Mouse (Mus musculus): ENCODE measurements at regions not wholly inside any gene's neighbourhood (a gene's known extent, or its start where the extent isn't known, plus 50 kb on each side); places are given as distances from the start of the nearest gene placed in this dataset.

GRCm38 (mm10) chr4:62777436-62777835, 187.9 kb upstream of the Zfp618 start:
- WGBS = 85% methylated on average over 7 of the region's 7 CpGs
- Histone ChIP-seq H3K9me3 (ENCODE audit: control insufficient read depth, low read length) (no peaks in the 10 kb centered on the region), H3K9ac (ENCODE audit: low read length) (no peak overlapping the region), H3K36me3 (ENCODE audit: control insufficient read depth, insufficient read depth, low read length) (no peaks in the 10 kb centered on the region), H3K27ac (ENCODE audit: low read depth, low read length) (no peak overlapping the region), H3K4me3 (ENCODE audit: low read depth, low read length) (no peak overlapping the region), H3K27me3 (ENCODE audit: control insufficient read depth, insufficient read depth, low read length) (no peaks in the 10 kb centered on the region), H3K4me1 (ENCODE audit: control insufficient read depth, insufficient read depth, low read length) (no peaks in the 10 kb centered on the region), H3K4me2 (no peak overlapping the region)
- ATAC-seq (ENCODE audit: low FRiP score) = no peak
- no peak for DNase-seq (ENCODE audit: low spot score, missing footprints)

- no peak overlapping the region for H3K4me3 ChIP-seq (ENCODE audit: low read depth, low read length)
- no peaks in the 10 kb centered on the region for H3K9me3 ChIP-seq (ENCODE audit: control insufficient read depth, low read length)
- no peak for ATAC-seq (ENCODE audit: low FRiP score)
- H3K9ac ChIP-seq (ENCODE audit: low read length) = no peak overlapping the region
- H3K4me1 ChIP-seq (ENCODE audit: control insufficient read depth, insufficient read depth, low read length) = no peaks in the 10 kb centered on the region
- WGBS = 88% methylated on average over 5 of the region's 5 CpGs
- H3K27ac ChIP-seq (ENCODE audit: low read depth, low read length) = no peak overlapping the region
- no peaks in the 10 kb centered on the region for H3K36me3 ChIP-seq (ENCODE audit: control insufficient read depth, insufficient read depth, low read length)
- DNase-seq (ENCODE audit: low spot score, missing footprints) = no peak
- H3K4me2 ChIP-seq = no peak overlapping the region
- H3K27me3 ChIP-seq (ENCODE audit: control insufficient read depth, insufficient read depth, low read length) = no peaks in the 10 kb centered on the region
These were observed 186.8 kb upstream of the Zfp618 start for GRCm38 (mm10) chr4:62778621-62779020.

- 2% methylated on average over 15 of the region's 15 CpGs for WGBS
- H3K27me3 ChIP-seq (ENCODE audit: control insufficient read depth, insufficient read depth, low read length) = no peaks in the 10 kb centered on the region
- peak overlapping the region; percentile 55 for H3K4me2 ChIP-seq
- H3K9ac ChIP-seq (ENCODE audit: low read length) = no peak overlapping the region
- H3K27ac ChIP-seq (ENCODE audit: low read depth, low read length) = no peak overlapping the region
- DNase-seq (ENCODE audit: low spot score, missing footprints) (peak; percentile 99), ATAC-seq (ENCODE audit: low FRiP score) (peak; percentile 94)
- no peaks in the 10 kb centered on the region for H3K36me3 ChIP-seq (ENCODE audit: control insufficient read depth, insufficient read depth, low read length)
- peak overlapping the region; percentile 32 for H3K4me3 ChIP-seq (ENCODE audit: low read depth, low read length)
- no peaks in the 10 kb centered on the region for H3K9me3 ChIP-seq (ENCODE audit: control insufficient read depth, low read length)
- no peaks in the 10 kb centered on the region for H3K4me1 ChIP-seq (ENCODE audit: control insufficient read depth, insufficient read depth, low read length)
These were observed 185.0 kb upstream of the Zfp618 start for GRCm38 (mm10) chr4:62780409-62780808.

- Histone ChIP-seq H3K9me3 (ENCODE audit: control insufficient read depth, low read length) (no peaks in the 10 kb centered on the region), H3K4me2 (peak overlapping the region; percentile 55), H3K4me3 (ENCODE audit: low read depth, low read length) (peak overlapping the region; percentile 32), H3K9ac (ENCODE audit: low read length) (no peak overlapping the region), H3K27ac (ENCODE audit: low read depth, low read length) (no peak overlapping the region), H3K36me3 (ENCODE audit: control insufficient read depth, insufficient read depth, low read length) (no peaks in the 10 kb centered on the region), H3K27me3 (ENCODE audit: control insufficient read depth, insufficient read depth, low read length) (no peaks in the 10 kb centered on the region), H3K4me1 (ENCODE audit: control insufficient read depth, insufficient read depth, low read length) (no peaks in the 10 kb centered on the region)
- 54% methylated on average over 11 of the region's 11 CpGs for WGBS
- DNase-seq (ENCODE audit: low spot score, missing footprints) = peak; percentile 88
- peak; percentile 55 for ATAC-seq (ENCODE audit: low FRiP score)
These were observed 184.5 kb upstream of the Zfp618 start for GRCm38 (mm10) chr4:62780837-62781236.

GRCm38 (mm10) chr4:62781309-62781800, 184.0 kb upstream of the Zfp618 start:
- peak; percentile 84 for DNase-seq (ENCODE audit: low spot score, missing footprints)
- no peaks in the 10 kb centered on the region for H3K9me3 ChIP-seq (ENCODE audit: control insufficient read depth, low read length)
- no peaks in the 10 kb centered on the region for H3K27me3 ChIP-seq (ENCODE audit: control insufficient read depth, insufficient read depth, low read length)
- H3K36me3 ChIP-seq (ENCODE audit: control insufficient read depth, insufficient read depth, low read length) = no peaks in the 10 kb centered on the region
- H3K4me3 ChIP-seq (ENCODE audit: low read depth, low read length) = no peak overlapping the region
- no peak overlapping the region for H3K27ac ChIP-seq (ENCODE audit: low read depth, low read length)
- no peak overlapping the region for H3K4me2 ChIP-seq
- no peak for ATAC-seq (ENCODE audit: low FRiP score)
- H3K4me1 ChIP-seq (ENCODE audit: control insufficient read depth, insufficient read depth, low read length) = no peaks in the 10 kb centered on the region
- H3K9ac ChIP-seq (ENCODE audit: low read length) = no peak overlapping the region
- WGBS = 18% methylated on average over 8 of the region's 8 CpGs

- H3K4me3 ChIP-seq (ENCODE audit: low read depth, low read length) = no peak overlapping the region
- H3K4me2 ChIP-seq = no peak overlapping the region
- no peak for ATAC-seq (ENCODE audit: low FRiP score)
- no peaks in the 10 kb centered on the region for H3K9me3 ChIP-seq (ENCODE audit: control insufficient read depth, low read length)
- H3K27ac ChIP-seq (ENCODE audit: low read depth, low read length) = no peak overlapping the region
- no peaks in the 10 kb centered on the region for H3K36me3 ChIP-seq (ENCODE audit: control insufficient read depth, insufficient read depth, low read length)
- H3K4me1 ChIP-seq (ENCODE audit: control insufficient read depth, insufficient read depth, low read length) = no peaks in the 10 kb centered on the region
- no peaks in the 10 kb centered on the region for H3K27me3 ChIP-seq (ENCODE audit: control insufficient read depth, insufficient read depth, low read length)
- WGBS = 96% methylated on average over 7 of the region's 7 CpGs
- peak; percentile 14 for DNase-seq (ENCODE audit: low spot score, missing footprints)
- H3K9ac ChIP-seq (ENCODE audit: low read length) = no peak overlapping the region
These were observed 179.7 kb upstream of the Zfp618 start for GRCm38 (mm10) chr4:62785711-62786110.

GRCm38 (mm10) chr4:62789696-62790095, 175.7 kb upstream of the Zfp618 start:
- Histone ChIP-seq H3K27ac (ENCODE audit: low read depth, low read length) (no peak overlapping the region), H3K4me1 (ENCODE audit: control insufficient read depth, insufficient read depth, low read length) (no peaks in the 10 kb centered on the region), H3K4me3 (ENCODE audit: low read depth, low read length) (no peak overlapping the region), H3K9ac (ENCODE audit: low read length) (no peak overlapping the region), H3K27me3 (ENCODE audit: control insufficient read depth, insufficient read depth, low read length) (no peaks in the 10 kb centered on the region), H3K4me2 (no peak overlapping the region), H3K36me3 (ENCODE audit: control insufficient read depth, insufficient read depth, low read length) (no peaks in the 10 kb centered on the region), H3K9me3 (ENCODE audit: control insufficient read depth, low read length) (no peaks in the 10 kb centered on the region)
- DNase-seq (ENCODE audit: low spot score, missing footprints) (no peak), ATAC-seq (ENCODE audit: low FRiP score) (no peak)
- WGBS = 57% methylated on average over 4 of the region's 4 CpGs

- H3K27ac ChIP-seq (ENCODE audit: low read depth, low read length) = no peak overlapping the region
- H3K4me3 ChIP-seq (ENCODE audit: low read depth, low read length) = no peak overlapping the region
- H3K9ac ChIP-seq (ENCODE audit: low read length) = no peak overlapping the region
- no peak for ATAC-seq (ENCODE audit: low FRiP score)
- WGBS = 66% methylated on average over 5 of the region's 5 CpGs
- no peaks in the 10 kb centered on the region for H3K27me3 ChIP-seq (ENCODE audit: control insufficient read depth, insufficient read depth, low read length)
- peak; percentile 28 for DNase-seq (ENCODE audit: low spot score, missing footprints)
- no peaks in the 10 kb centered on the region for H3K36me3 ChIP-seq (ENCODE audit: control insufficient read depth, insufficient read depth, low read length)
- no peaks in the 10 kb centered on the region for H3K4me1 ChIP-seq (ENCODE audit: control insufficient read depth, insufficient read depth, low read length)
- no peak overlapping the region for H3K4me2 ChIP-seq
- no peaks in the 10 kb centered on the region for H3K9me3 ChIP-seq (ENCODE audit: control insufficient read depth, low read length)
These were observed 171.8 kb upstream of the Zfp618 start for GRCm38 (mm10) chr4:62793582-62793981.

- Histone ChIP-seq H3K4me1 (ENCODE audit: control insufficient read depth, insufficient read depth, low read length) (no peaks in the 10 kb centered on the region), H3K4me2 (no peak overlapping the region), H3K9ac (ENCODE audit: low read length) (no peak overlapping the region), H3K9me3 (ENCODE audit: control insufficient read depth, low read length) (no peaks in the 10 kb centered on the region), H3K27me3 (ENCODE audit: control insufficient read depth, insufficient read depth, low read length) (no peaks in the 10 kb centered on the region), H3K27ac (ENCODE audit: low read depth, low read length) (no peak overlapping the region), H3K4me3 (ENCODE audit: low read depth, low read length) (no peak overlapping the region), H3K36me3 (ENCODE audit: control insufficient read depth, insufficient read depth, low read length) (no peaks in the 10 kb centered on the region)
- WGBS = 78% methylated on average over 10 of the region's 10 CpGs
- DNase-seq (ENCODE audit: low spot score, missing footprints) = no peak
- ATAC-seq (ENCODE audit: low FRiP score) = no peak
These were observed 169.8 kb upstream of the Zfp618 start for GRCm38 (mm10) chr4:62795538-62795937.

- no peaks in the 10 kb centered on the region for H3K27me3 ChIP-seq (ENCODE audit: control insufficient read depth, insufficient read depth, low read length)
- H3K27ac ChIP-seq (ENCODE audit: low read depth, low read length) = no peak overlapping the region
- ATAC-seq (ENCODE audit: low FRiP score) (no peak), DNase-seq (ENCODE audit: low spot score, missing footprints) (no peak)
- whole genome bisulfite sequencing = 88% methylated on average over 4 of the region's 4 CpGs
- no peaks in the 10 kb centered on the region for H3K36me3 ChIP-seq (ENCODE audit: control insufficient read depth, insufficient read depth, low read length)
- H3K4me3 ChIP-seq (ENCODE audit: low read depth, low read length) = no peak overlapping the region
- H3K9me3 ChIP-seq (ENCODE audit: control insufficient read depth, low read length) = no peaks in the 10 kb centered on the region
- no peak overlapping the region for H3K9ac ChIP-seq (ENCODE audit: low read length)
- H3K4me2 ChIP-seq = no peak overlapping the region
- no peaks in the 10 kb centered on the region for H3K4me1 ChIP-seq (ENCODE audit: control insufficient read depth, insufficient read depth, low read length)
These were observed 165.4 kb upstream of the Zfp618 start for GRCm38 (mm10) chr4:62799923-62800322.
